Mouse (Mus musculus) lung, postnatal 0 days (tissue): ENCODE data around the gene Trim2. TPM values are rescaled to one million over a fixed set of nuclear protein-coding genes. Genes with fewer than 3 reads are reported as not detected.

ENCODE experiments used
- ATAC-seq: fragments of 200-750 bp; cut with Nextera tagmentation; 2 replicates; pipeline ENCODE4 v1.8.0; 2017; ENCODE audit warnings: moderate library complexity
- DNase-seq: peaks from one replicate; pipeline ENCODE4 v3.0.0-alpha.2; 2016; ENCODE audit warnings: low spot score
- H3K27ac ChIP-seq: fragments of 300-500 bp; sonication (generic); 2 replicates; pipeline ENCODE4 v1.5.1; 2014; ENCODE audit warnings: antibody characterized with exemption, mild to moderate bottlenecking, low read length, mixed read lengths
- H3K27me3 ChIP-seq: fragments of 300-500 bp; sonication (generic); replicated peaks from 2 replicates; pipeline ENCODE4 v1.6.1; 2014; ENCODE audit warnings: low read length, mixed read lengths; ENCODE audit not compliant: insufficient read depth
- H3K36me3 ChIP-seq: fragments of 300-500 bp; sonication (generic); 2 replicates; pipeline ENCODE4 v1.6.1; 2014; ENCODE audit warnings: low read length, mixed read lengths; ENCODE audit not compliant: insufficient read depth
- H3K4me1 ChIP-seq: fragments of 300-500 bp; sonication (generic); 2 replicates; pipeline ENCODE4 v1.6.1; 2014; ENCODE audit warnings: antibody characterized with exemption, low read depth, low read length, mixed read lengths; ENCODE audit not compliant: insufficient read depth
- H3K4me2 ChIP-seq: fragments of 300-500 bp; sonication (generic); replicated peaks from 2 replicates; pipeline ENCODE4 v1.6.1; 2014; ENCODE audit warnings: low read depth, mild to moderate bottlenecking, low read length, moderate library complexity, mixed read lengths
- H3K4me3 ChIP-seq: fragments of 300-500 bp; sonication (generic); 2 replicates; pipeline ENCODE4 v1.5.1; 2014; ENCODE audit warnings: low read depth, low read length
- H3K9ac ChIP-seq: fragments of 300-500 bp; sonication (generic); replicated peaks from 2 replicates; pipeline ENCODE4 v1.6.1; 2014; ENCODE audit warnings: low read depth, mild to moderate bottlenecking
- H3K9me3 ChIP-seq: fragments of 300-500 bp; sonication (generic); 2 replicates; pipeline ENCODE4 v1.6.1; 2016; ENCODE audit warnings: low read length, mixed read lengths
- CTCF ChIP-seq: IDR thresholded peaks from 2 replicates; pipeline ENCODE4 v1.5.1; 2016; ENCODE audit warnings: antibody characterized with exemption, mild to moderate bottlenecking
- EP300 ChIP-seq: IDR thresholded peaks from 2 replicates; pipeline ENCODE4 v1.6.1; 2016; ENCODE audit warnings: antibody characterized with exemption, mild to moderate bottlenecking, control low read depth
- WGBS: fragments of 180-500 bp; shearing (Covaris S2); extraction: QIAGEN DNeasy Blood & Tissue Kit; methylation state at CpG from one replicate; pipeline ENCODE4 v1.1.7; 2014; 5-methylcytosine and 5-hydroxymethylcytosine counted together
- polyA plus RNA-seq: library from polyadenylated mRNA; unstranded; fragments of >200 nt; fragmentation: Nextera tagmentation; extraction: Ambion mirVana; gene quantifications from 2 replicates; pipeline ENCODE4 v1.2.1, GENCODE M21; 2015

Gene Trim2
- polyA plus RNA-seq, 1 experiment from 2014 or later = 18.7 TPM

- ATAC-seq (peak; percentile 41; the same call in 1 of the 2 replicates), DNase-seq (peak; percentile 54)
- no peak for TF ChIP-seq EP300
- no peak for TF ChIP-seq CTCF
- no peaks in the 10 kb centered on the region for H3K27me3 ChIP-seq
- H3K4me2 ChIP-seq = no peak overlapping the region
- H3K27ac ChIP-seq = no peak overlapping the region
- H3K36me3 ChIP-seq = no peaks in the 10 kb centered on the region
- 43% methylated on average over 8 of the region's 8 CpGs for WGBS
- no peaks in the 10 kb centered on the region for H3K9me3 ChIP-seq
- no peak overlapping the region for H3K9ac ChIP-seq
- H3K4me3 ChIP-seq = no peak overlapping the region
- H3K4me1 ChIP-seq = peaks cover 4% of the 10 kb centered on the region; the same call in 1 of the 2 replicates
Measured at GRCm38 (mm10) chr3:84283524-84283923, 23.2 kb downstream of the Trim2 start.

GRCm38 (mm10) chr3:84281936-84282371 is 24.7 kb downstream of the Trim2 start:
- DNase-seq (peak; percentile 30), ATAC-seq (0 out of 2 replicates have a peak, but pooled peaks have one; percentile 16)
- Histone ChIP-seq H3K36me3 (no peaks in the 10 kb centered on the region), H3K4me3 (no peak overlapping the region), H3K27ac (no peak overlapping the region), H3K9me3 (no peaks in the 10 kb centered on the region), H3K27me3 (no peaks in the 10 kb centered on the region), H3K4me1 (peaks cover 4% of the 10 kb centered on the region; the same call in 1 of the 2 replicates), H3K4me2 (no peak overlapping the region), H3K9ac (no peak overlapping the region)
- TF ChIP-seq EP300 = no peak
- no peak for TF ChIP-seq CTCF
- WGBS = 21% methylated on average over 10 of the region's 10 CpGs

GRCm38 (mm10) chr3:84278809-84279208 is 27.9 kb downstream of the Trim2 start:
- Histone ChIP-seq H3K27ac (no peak overlapping the region), H3K36me3 (no peaks in the 10 kb centered on the region), H3K4me2 (no peak overlapping the region), H3K9ac (no peak overlapping the region), H3K4me3 (no peak overlapping the region), H3K27me3 (no peaks in the 10 kb centered on the region), H3K9me3 (no peaks in the 10 kb centered on the region), H3K4me1 (peaks cover 4% of the 10 kb centered on the region; the same call in 1 of the 2 replicates)
- DNase-seq (no peak), ATAC-seq (no peak)
- no peak for TF ChIP-seq EP300
- no peak for TF ChIP-seq CTCF
- WGBS = 72% methylated on average over 4 of the region's 4 CpGs

GRCm38 (mm10) chr3:84275124-84275523 is 31.6 kb downstream of the Trim2 start:
- TF ChIP-seq EP300 (no peak), CTCF (no peak)
- Histone ChIP-seq H3K4me2 (no peak overlapping the region), H3K9me3 (no peaks in the 10 kb centered on the region), H3K9ac (no peak overlapping the region), H3K4me1 (no peaks in the 10 kb centered on the region), H3K27me3 (no peaks in the 10 kb centered on the region), H3K36me3 (no peaks in the 10 kb centered on the region), H3K4me3 (no peak overlapping the region), H3K27ac (no peak overlapping the region)
- 77% methylated on average over 4 of the region's 4 CpGs for WGBS
- ATAC-seq (no peak), DNase-seq (no peak)

- no peak overlapping the region for H3K27ac ChIP-seq
- H3K4me3 ChIP-seq = no peak overlapping the region
- H3K4me2 ChIP-seq = no peak overlapping the region
- ATAC-seq (no peak), DNase-seq (no peak)
- TF ChIP-seq EP300 (no peak), CTCF (no peak)
- H3K9me3 ChIP-seq = no peaks in the 10 kb centered on the region
- H3K36me3 ChIP-seq = no peaks in the 10 kb centered on the region
- no peaks in the 10 kb centered on the region for H3K4me1 ChIP-seq
- 87% methylated on average over 10 of the region's 10 CpGs for WGBS
- H3K9ac ChIP-seq = no peak overlapping the region
- H3K27me3 ChIP-seq = no peaks in the 10 kb centered on the region
Measured at GRCm38 (mm10) chr3:84272293-84273015, 34.2 kb downstream of the Trim2 start.

- Histone ChIP-seq H3K9ac (no peak overlapping the region), H3K9me3 (no peaks in the 10 kb centered on the region), H3K27ac (no peak overlapping the region), H3K4me3 (no peak overlapping the region), H3K4me1 (no peaks in the 10 kb centered on the region), H3K27me3 (no peaks in the 10 kb centered on the region), H3K36me3 (no peaks in the 10 kb centered on the region), H3K4me2 (no peak overlapping the region)
- ATAC-seq (no peak), DNase-seq (no peak)
- no peak for TF ChIP-seq EP300
- no peak for TF ChIP-seq CTCF
- WGBS = 85% methylated on average over 10 of the region's 10 CpGs
Measured at GRCm38 (mm10) chr3:84271794-84272193, 34.9 kb downstream of the Trim2 start.
